Mouse (Mus musculus) embryo, embryonic 10.5 days (tissue): ENCODE measurements around the gene Rap1gds1.
A peak's percentile ranks its signal among the peaks of the same experiment; 100 is the strongest.

Experiments used
- DNase-seq: peaks from one replicate; pipeline ENCODE4 v3.0.0-alpha.2; 2015; ENCODE audit warnings: low spot score

Gene Rap1gds1

DNA sequence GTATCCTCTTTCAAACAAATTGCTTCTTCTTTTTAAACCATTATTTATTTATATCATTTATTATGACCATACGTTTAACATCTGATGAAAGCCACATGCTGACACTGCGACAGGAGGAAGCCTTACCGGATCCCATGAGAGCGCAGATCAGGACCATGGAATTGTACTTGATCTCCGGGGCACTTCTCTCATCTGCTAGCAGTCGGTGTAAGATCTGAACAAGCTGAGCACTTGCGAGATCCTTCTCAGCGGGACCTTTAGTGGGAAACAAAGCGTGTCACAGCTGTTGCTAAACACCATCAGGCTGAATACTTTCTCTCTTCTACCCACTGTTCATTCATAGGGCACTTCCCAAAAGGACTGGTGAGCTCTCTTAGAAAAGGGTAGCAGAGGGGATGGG is 133.4 kb downstream of the Rap1gds1 start:
- peak; percentile 26 for DNase-seq

DNA sequence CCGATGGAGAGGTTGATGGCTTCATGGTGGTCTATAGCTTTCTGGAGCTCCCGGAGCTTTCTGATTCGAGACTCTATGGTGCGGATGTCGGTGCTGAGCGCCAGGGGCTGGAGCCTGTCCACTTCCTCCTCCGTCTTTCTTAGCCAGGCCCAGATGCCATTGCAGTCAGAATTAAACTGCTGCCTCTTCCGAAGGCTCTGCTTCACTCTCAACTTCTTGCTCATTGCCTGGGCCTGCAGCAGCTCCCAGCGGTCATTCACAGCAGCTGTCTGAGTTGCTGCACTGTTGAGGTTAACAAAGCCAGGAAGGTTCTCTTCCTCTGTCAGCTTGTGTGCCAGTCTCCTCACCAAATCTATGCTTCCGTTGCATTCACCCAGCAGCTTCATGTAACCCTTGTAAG is 137.8 kb downstream of the Rap1gds1 start:
- DNase-seq: no peak

DNA sequence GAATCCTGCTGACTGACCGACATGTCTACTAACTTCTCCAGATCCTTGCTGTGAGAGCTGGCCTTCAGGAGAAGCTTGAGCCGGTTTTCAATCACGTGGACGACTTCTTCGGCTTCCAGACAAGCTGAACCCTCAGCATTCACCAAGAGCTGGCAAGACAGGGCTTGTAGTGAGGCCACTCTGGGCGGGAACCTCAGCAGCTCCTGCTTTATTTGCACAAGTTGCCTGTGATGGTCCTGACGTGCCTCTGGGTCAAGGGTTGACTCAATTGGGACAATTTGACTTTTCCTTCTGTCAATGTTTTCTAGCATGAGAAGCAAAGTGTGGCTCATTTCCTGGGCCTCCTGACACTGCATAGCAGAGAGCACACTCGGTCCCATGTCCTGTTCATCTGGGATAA is 138.2 kb downstream of the Rap1gds1 start:
- no peak for DNase-seq

DNA sequence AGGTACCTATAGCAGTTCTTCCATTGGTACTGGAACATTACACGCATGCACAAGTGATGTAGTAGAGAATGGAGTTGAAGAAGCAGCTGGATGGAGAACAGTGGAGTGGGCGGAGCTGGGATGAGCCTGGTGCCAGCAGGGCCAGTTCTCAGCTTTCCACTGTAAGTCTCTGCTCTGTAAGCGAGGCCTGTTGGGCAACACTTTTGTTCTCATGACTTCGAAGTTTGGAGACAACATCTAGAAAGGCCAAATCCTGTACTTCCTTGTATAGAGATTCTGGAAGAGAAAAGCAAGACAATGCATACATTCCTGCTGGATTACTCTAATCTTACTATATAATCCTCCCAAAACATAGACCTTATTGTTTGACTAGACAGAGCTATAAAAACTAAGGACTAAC is 147.6 kb downstream of the Rap1gds1 start:
- no peak for DNase-seq

DNA sequence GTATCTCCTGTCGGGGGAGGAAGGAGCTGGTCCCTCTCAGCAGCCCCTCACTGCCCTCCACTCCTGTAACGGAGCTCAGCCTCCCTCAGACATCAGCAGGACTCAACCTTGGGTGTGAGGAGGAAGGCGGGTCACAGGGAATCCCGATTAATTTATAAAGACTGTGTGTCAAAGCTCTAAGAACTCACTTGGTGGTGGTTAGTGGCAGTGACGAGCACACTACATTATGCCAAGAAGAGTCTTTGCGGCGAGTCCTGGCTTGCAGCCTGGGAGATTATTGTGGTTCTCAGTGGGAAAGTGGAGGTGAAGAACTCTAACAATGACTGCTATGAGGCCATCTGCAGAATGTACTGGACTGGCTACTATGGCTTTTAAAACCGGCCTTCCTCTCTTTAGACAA is 148.8 kb downstream of the Rap1gds1 start:
- no peak for DNase-seq

DNA sequence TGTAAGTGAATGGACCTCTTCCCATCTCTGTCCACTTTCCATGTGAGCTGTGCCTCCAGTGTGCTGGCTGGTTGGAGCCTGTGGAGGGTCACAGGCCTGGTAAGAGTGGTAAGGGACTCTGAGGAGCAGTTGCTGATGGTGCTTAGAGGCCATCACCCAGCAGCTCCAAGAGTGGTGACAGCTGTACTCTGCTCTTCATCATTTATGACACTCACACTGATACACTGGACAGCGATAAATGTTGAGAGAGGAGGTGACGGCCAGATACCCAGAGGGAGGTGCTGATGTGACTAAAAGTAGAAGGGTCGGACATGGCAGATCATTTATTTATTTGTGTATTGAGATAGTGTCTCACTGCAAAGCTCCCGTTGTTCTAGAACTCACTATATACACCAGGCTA is 156.8 kb downstream of the Rap1gds1 start:
- DNase-seq: no peak

DNA sequence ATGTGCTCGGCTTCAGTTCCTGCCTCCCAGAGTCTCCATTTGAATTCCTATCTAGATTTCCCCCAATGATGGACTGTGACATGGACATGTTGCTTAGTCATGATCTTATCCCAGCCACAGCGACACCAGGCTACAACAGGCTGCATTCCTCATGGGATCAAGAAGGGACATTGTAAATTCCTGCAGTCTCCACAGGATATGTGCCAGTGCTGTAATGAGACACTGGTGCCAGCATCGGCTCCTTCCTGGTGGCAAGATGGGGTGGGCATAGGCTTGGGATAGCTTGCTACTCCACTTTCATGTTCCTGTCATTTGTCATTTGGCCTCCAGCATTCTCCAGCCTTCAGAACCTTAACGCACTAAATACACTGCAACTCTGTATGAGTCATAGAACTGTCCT is 158.0 kb downstream of the Rap1gds1 start:
- DNase-seq: no peak

DNA sequence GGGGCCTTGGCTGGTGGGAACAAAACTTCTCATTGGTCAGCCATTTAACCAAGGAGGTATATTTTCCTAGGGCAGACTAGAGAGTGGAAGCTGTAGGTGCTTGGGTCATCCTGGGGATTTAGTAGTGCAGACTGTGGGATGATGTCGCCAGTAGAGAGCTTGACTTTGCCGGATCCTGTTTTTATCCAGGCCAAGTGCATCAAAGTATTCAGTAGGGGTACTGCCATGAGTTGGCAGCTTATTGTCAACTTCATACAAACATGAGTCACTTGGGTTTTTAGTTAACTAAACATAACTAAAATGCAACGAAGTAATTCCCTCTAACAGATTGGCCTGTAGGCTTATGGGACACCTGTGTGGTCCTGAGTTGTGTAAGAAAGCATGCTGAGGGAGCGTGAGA is 158.4 kb downstream of the Rap1gds1 start:
- no peak for DNase-seq

DNA sequence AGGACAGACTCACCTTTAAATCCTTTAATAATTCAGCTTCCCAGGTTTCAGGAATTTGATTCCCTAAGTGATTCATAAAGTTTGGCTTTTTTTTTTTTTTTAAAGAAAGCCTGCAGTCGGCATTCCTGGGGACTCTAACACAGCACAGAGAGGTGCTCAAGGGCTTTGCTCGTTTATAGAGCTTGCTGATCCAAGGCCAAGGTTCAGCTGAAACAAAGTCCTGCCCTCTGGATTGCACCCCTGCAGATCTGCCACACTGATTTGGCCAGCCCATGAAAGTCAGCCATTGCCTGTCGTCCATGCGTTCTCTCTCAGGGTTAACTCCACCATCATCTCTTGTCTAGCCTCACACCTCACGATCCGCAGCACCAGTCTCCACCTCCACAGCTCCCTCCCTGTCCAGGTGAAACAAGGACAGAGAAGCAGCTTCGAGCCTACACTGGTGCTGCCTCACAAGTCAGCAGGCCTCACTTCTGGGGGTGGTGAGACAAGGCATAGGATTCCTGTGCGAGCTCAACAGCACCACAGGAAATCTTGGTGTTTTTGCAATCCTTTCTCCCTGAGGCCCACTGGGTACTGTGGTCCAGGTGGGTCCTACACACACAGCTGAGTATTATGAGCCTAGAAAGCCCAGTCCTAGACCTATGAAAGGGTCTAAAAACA is 160.2 kb downstream of the Rap1gds1 start:
- no peak for DNase-seq

DNA sequence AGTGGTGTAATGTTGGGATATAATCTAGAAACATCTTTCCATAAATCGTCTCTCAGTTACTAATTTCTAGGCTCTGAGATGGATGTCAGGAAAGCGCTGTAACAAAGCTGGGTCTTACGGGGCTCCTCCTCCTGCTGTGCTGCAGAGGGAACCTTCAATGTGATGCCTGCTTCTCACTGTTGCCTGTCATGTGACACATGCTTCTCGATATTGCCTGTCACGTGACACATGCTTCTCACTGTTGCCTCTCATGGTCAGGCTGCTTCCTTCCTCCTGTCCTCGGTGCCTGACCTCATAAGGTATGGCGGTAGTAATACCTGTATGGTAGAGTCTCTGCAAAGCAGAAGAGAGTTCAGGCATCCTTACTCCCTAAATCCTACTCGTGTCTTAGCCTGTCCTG is 162.5 kb downstream of the Rap1gds1 start:
- DNase-seq: no peak

DNA sequence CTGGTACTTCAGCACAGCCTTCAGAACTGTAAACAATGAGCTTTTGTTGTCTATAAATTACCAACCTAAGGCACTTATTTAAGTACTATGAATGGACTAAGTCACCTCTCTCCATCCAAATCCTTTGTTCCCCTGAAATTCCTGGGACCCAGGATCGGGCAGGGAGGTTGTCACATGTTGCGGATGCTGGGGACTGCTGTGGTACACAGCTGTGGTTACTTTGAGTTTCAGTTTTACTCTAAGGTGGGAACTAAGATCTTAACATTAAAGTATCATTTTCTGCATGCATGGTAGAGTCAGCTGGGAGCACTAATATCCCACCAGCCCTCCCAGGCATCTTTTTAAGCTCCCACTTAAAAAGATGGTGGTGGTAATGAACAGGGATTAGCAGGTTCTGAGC is 165.7 kb downstream of the Rap1gds1 start:
- DNase-seq: no peak

DNA sequence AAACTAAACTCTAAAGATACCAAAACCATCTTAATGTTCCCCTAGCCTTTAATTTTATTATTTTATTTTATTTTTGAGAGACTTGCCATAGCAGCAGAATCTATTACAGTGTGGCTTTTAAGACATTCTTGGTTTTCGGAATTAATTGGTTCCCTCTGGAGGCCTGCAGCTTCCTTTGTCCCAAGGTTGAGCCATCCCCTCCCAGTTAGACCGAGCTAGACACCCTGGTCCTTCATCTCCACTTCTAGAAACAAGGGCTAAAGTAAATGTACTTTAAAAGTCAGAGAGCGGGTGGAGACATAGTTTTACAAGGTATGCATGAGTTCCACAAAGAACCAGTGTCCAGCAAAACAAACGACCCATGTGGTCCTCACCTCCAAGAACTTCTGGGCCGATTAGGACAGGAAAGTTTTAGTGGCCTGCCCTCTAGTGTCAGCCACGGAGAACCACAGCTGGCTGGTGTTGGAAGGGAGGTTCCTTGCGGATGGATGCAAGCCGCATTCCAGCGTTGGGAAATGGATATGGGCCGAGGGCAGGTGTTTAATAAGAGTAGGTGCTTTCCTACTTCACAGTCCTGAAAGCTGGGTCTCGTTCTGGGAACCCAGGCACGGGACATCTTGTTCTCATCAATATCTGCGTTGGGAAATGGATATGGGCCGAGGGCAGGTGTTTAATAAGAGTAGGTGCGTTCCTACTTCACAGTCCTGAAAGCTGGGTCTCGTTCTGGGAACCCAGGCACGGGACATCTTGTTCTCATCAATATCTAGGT is 168.7 kb downstream of the Rap1gds1 start:
- DNase-seq: peak; percentile 92

DNA sequence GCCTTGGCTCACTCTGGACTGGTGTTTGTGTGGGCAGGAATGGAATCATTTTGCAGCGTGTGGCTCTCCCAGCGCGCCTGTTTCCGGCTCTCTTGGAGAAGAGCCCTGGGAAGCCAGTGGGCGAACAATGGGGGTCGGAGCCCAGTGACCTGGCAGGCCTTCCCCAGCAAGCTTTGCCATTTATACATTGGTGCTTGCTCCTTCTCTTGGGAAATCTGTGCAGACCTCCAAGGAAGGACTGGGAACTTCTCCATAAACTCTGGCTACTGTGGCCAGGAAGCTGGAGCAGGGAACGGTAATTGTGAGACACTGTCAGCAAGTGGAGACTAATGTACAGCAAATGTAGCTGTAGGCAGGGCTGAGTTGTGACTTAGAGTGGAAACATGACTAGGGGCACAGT is 169.3 kb downstream of the Rap1gds1 start:
- peak; percentile 40 for DNase-seq

DNA sequence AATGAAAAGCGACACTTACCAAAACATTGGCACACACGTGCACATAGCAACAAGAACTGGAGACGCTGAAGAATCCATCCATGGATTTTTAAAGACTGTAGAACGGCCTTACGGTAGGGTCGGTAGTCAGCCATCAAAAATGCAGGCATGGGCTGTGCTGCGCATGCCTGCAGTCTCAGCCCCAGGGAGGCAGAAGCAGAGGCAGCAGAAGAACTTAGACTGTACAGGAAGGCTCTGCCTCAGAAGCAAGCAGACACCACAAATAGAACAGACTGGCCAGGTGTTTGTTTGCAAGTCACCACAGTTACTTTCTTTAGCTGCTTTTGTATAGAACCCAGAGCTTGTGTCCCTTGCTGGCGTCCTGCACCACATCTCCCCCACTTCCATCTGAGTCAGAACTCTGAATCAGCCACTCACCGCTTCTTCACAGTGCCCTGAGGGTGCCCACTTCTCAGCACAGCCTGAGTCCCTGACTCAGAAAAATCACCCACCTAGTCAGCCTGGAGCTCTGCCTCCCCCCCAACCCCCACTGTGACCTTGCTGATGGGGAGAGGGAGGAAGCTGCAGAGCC is 174.3 kb downstream of the Rap1gds1 start:
- no peak for DNase-seq

DNA sequence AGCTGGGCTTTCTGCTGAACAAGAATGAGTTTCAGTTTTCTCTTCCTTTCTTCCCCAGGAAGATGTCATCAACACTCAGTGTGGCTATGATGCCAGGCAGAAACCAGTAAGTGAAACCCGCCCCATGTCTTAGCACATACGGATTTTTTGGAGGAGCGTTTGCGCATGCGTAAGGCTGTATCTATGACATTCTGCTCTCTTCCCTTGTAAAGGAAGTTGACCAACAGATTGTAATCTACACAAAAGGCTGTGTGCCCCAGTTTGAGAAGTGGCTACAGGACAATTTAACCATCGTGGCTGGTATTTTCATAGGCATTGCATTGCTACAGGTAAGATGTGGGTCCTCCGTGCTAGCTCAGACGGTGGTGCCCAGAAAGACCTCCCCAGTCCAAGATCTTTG is 176.9 kb downstream of the Rap1gds1 start:
- no peak for DNase-seq

DNA sequence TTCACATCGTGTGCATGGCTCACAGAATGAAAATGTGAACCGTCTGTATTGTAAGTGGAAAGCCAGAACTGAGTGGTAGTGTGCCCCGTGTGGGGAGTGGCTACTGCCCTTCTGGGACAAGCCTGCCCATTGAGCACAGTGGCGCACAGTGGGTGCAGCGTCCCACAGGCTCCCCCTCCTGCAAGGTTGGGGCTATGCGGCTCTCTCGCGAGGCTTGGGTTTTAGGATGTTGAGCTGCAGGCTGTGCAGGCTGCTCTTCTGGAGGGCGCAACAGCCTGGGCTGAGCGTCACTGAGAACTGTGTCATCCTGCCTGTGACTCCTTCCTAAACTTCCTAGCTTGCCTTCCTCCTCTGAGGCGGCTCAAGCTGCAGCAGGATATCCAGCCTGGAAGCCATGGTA is 177.5 kb downstream of the Rap1gds1 start:
- no peak for DNase-seq

DNA sequence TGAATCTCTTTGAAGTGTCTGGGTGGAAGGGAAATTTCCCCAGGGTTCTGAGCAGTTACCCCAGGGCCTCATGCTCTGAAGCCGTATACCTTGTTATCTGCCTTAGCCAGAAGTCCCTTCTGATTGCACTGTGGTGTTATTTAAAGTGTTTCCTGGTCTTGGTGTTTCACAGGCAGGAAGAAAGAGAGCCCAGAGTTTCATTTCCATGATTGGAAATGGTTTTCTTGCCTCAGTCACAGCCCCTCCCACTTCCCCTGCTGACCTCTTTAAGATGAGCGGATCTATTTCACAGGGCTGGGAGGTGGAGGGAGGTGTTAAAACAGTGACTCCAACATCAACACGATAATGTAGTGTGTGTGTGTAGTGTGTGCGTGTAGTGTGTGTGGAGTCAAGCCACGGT is 181.5 kb downstream of the Rap1gds1 start:
- DNase-seq: peak; percentile 33

DNA sequence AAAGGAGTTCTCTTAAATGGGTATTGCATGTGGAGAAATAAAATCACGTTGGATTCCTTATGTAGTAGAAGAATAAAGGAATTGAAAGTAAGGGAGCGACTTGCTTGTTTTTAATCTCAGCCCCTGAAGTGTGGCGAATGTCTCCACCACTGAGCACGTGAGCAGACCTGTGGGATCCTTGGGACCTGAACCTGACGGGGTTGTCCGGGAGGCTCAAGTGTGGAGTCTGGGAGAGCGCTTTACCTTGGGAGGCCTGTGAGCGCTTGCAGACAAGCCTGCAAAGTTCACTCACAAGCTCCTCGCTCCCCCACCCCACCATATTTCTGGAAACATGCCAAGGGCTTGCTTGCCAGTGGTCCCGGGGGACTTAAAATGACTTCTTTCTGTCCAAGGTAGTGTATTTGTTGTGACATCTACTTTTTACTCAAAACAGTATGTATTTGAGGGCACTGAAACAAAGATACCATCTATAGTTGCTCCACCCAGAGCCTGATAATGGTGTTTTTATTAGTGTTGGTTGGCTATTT is 185.2 kb downstream of the Rap1gds1 start:
- no peak for DNase-seq

DNA sequence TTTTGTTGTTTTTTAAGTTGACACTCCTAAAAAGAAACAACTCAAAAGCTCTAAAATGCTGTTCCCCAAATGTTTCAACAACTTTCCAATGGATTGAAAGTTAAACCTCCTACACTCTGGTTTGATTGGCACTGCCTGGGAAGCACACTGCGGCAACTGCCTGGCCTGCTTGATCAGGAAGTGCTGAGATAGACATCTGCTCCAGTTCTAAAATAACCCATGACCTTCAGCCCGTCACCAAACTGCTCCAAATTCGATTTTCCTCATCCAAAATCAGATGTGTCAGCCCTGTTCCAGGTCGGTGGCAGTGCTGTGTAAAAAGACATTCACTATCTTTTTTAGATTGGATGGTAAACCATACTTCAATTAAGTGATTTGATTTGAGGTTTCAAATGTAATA is 185.8 kb downstream of the Rap1gds1 start:
- peak; percentile 21 for DNase-seq

DNA sequence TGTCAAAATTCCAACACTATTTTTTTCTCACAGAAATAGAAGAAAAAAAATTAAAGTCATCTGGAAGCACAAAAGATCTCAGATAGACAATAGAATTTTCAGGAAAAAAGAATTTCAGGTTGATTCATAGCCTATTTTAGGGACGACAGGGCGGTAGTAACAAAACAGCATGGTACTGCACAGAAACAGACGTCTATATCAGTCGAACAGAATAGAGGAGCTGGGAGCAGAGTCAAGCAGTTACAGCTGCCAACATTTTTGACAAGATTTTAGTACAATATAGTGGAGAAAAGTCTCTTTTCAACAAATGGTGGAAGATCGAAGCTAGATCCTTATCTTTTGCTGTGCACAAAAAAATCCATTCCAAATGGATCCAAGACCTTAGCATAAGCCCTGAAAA is 188.9 kb downstream of the Rap1gds1 start:
- DNase-seq: no peak

DNA sequence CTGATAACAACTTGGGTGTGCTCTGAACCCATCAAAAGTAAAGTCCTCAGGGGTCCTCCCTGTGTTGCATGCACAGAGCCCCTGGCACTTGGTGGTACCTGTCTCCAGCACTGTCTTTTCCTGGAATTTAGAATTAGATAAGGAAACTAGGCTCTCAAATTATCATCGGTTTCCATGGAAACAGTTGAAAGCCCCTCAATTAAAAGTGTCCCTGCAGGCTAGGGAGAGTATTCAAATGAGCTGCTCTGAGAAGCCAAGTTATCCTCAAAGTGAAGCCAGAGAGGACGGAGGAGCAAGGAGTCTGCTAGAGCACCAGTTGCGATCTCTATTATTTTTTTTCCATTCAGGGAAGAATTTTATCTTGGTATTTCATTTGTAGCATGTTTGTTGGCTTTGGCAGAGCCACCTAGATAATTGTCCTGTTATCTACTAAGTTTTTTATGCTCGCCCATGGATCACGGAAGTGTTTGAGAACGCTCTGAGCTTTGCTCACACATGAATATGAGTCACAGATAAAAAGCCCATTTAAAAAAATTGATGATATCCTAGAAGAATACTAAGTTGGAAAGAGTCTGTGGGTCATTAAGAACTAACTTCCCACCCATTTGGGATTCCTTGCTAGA is 193.2 kb downstream of the Rap1gds1 start:
- DNase-seq: peak; percentile 22

DNA sequence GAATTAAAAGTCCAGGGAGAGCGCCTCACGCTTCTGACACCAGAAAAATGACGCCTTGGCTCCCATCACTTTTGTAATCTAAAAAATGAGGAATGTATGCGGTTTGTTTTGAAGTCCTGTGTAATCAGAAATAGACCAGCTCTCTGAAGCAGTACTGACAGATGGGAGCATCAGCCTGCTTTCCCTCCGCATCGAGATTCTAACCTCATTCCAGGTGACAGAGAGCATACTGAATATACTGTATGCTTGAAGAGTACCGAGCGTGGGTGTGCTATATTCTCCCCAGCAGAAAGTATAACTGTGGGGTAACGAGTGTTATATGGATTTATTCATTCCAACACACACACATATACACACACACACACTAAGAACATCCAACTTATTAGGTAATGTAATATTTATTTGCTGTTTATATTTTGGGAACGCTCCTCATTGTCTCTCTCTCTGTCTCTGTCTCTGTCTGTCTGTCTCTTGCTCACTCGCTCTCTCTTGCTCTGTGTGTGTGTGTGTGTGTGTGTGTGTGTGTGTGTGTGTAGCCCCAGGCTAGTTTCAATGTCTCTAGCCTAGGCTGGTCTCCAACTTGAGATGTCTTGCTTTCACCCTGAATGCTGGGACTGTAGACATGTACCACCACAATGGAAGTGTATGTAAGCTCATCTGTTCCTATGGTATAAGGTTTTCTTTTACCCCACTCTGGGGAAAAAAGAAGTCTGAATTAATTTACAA is 193.8 kb downstream of the Rap1gds1 start:
- no peak for DNase-seq
